Mouse (Mus musculus) lung, postnatal 0 days (tissue): ENCODE data around the gene Chchd1. TPM values are rescaled to one million over a fixed set of nuclear protein-coding genes. Genes with fewer than 3 reads are reported as not detected.
A peak's percentile ranks its signal among the peaks of the same experiment; 100 is the strongest.

ENCODE experiments used
- ATAC-seq: fragments of 200-750 bp; cut with Nextera tagmentation; 2 replicates; pipeline ENCODE4 v1.8.0; 2017; ENCODE audit warnings: moderate library complexity
- DNase-seq: peaks from one replicate; pipeline ENCODE4 v3.0.0-alpha.2; 2016; ENCODE audit warnings: low spot score
- H3K27ac ChIP-seq: fragments of 300-500 bp; sonication (generic); 2 replicates; pipeline ENCODE4 v1.5.1; 2014; ENCODE audit warnings: antibody characterized with exemption, mild to moderate bottlenecking, low read length, mixed read lengths
- H3K27me3 ChIP-seq: fragments of 300-500 bp; sonication (generic); replicated peaks from 2 replicates; pipeline ENCODE4 v1.6.1; 2014; ENCODE audit warnings: low read length, mixed read lengths; ENCODE audit not compliant: insufficient read depth
- H3K36me3 ChIP-seq: fragments of 300-500 bp; sonication (generic); 2 replicates; pipeline ENCODE4 v1.6.1; 2014; ENCODE audit warnings: low read length, mixed read lengths; ENCODE audit not compliant: insufficient read depth
- H3K4me1 ChIP-seq: fragments of 300-500 bp; sonication (generic); 2 replicates; pipeline ENCODE4 v1.6.1; 2014; ENCODE audit warnings: antibody characterized with exemption, low read depth, low read length, mixed read lengths; ENCODE audit not compliant: insufficient read depth
- H3K4me2 ChIP-seq: fragments of 300-500 bp; sonication (generic); replicated peaks from 2 replicates; pipeline ENCODE4 v1.6.1; 2014; ENCODE audit warnings: low read depth, mild to moderate bottlenecking, low read length, moderate library complexity, mixed read lengths
- H3K4me3 ChIP-seq: fragments of 300-500 bp; sonication (generic); 2 replicates; pipeline ENCODE4 v1.5.1; 2014; ENCODE audit warnings: low read depth, low read length
- H3K9ac ChIP-seq: fragments of 300-500 bp; sonication (generic); replicated peaks from 2 replicates; pipeline ENCODE4 v1.6.1; 2014; ENCODE audit warnings: low read depth, mild to moderate bottlenecking
- H3K9me3 ChIP-seq: fragments of 300-500 bp; sonication (generic); 2 replicates; pipeline ENCODE4 v1.6.1; 2016; ENCODE audit warnings: low read length, mixed read lengths
- CTCF ChIP-seq: IDR thresholded peaks from 2 replicates; pipeline ENCODE4 v1.5.1; 2016; ENCODE audit warnings: antibody characterized with exemption, mild to moderate bottlenecking
- EP300 ChIP-seq: IDR thresholded peaks from 2 replicates; pipeline ENCODE4 v1.6.1; 2016; ENCODE audit warnings: antibody characterized with exemption, mild to moderate bottlenecking, control low read depth
- WGBS: fragments of 180-500 bp; shearing (Covaris S2); extraction: QIAGEN DNeasy Blood & Tissue Kit; methylation state at CpG from one replicate; pipeline ENCODE4 v1.1.7; 2014; 5-methylcytosine and 5-hydroxymethylcytosine counted together
- polyA plus RNA-seq: library from polyadenylated mRNA; unstranded; fragments of >200 nt; fragmentation: Nextera tagmentation; extraction: Ambion mirVana; gene quantifications from 2 replicates; pipeline ENCODE4 v1.2.1, GENCODE M21; 2015

Chchd1 gene
- polyA plus RNA-seq, 1 experiment from 2014 or later: 109 TPM

DNA sequence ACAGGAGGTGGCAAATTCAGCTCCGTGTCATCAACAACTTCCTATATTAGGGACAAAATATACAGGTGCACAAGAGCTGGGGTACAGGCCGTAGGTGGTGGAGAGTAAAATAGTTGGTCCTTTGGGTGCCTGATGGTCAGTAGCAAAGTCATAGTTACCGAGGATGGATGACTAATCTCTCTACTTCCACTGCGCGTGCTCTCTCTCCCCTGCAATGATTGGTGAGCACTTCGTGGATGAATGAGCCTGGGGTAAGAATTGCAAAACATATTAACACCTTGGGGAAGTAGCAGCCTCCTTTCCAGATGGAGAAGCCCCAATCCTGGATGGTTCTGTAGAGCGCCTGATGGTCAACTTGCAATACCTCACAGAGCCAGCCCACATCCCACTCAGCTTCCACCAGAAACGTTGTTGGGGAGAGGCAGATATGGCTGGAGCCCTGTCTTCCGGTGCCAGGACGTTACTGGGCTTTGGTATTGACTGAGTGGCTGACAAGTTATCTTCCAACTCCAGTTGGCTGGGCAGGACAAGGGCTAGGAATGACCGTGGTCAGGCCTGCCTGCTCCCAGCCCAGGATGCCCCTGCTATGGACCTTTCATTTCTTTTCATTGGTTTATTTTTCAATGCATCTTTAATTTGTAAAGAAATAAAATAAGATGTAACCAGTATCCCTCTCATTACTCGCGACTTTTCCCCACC lies 8.5 kb upstream of the Chchd1 start:
- 44% methylated on average over 13 of the region's 13 CpGs for WGBS
- H3K4me2 ChIP-seq: peak overlapping the region; percentile 81
- H3K4me3 ChIP-seq: peak overlapping the region; percentile 95
- H3K9me3 ChIP-seq: no peaks in the 10 kb centered on the region
- peaks cover 16% of the 10 kb centered on the region for H3K4me1 ChIP-seq
- peaks cover 12% of the 10 kb centered on the region for H3K36me3 ChIP-seq
- DNase-seq: no peak
- peak overlapping the region; percentile 82 for H3K9ac ChIP-seq
- H3K27ac ChIP-seq: peak overlapping the region; percentile 96
- no peaks in the 10 kb centered on the region for H3K27me3 ChIP-seq
- ATAC-seq: no peak
- TF ChIP-seq EP300: no peak
- TF ChIP-seq CTCF: no peak

- ATAC-seq (peak; percentile 91), DNase-seq (peak; percentile 95)
- Histone ChIP-seq H3K27ac (peak within 1 kb of the TSS; percentile 96), H3K9me3 (no peaks in the 10 kb centered on the region), H3K4me3 (peak within 1 kb of the TSS; percentile 95), H3K27me3 (no peaks in the 10 kb centered on the region), H3K4me2 (peak within 1 kb of the TSS; percentile 81), H3K36me3 (peaks cover 4% of the 10 kb centered on the region; the same call in 1 of the 2 replicates), H3K9ac (peak within 1 kb of the TSS; percentile 82), H3K4me1 (peaks cover 16% of the 10 kb centered on the region)
- TF ChIP-seq CTCF: no peak
- TF ChIP-seq EP300: no peak
- WGBS: under 1% methylated on average over 96 of the region's 111 CpGs
These were observed 7.7 kb upstream of the Chchd1 start, which contains the start of gene Fut11 for GRCm38 (mm10) chr14:20694884-20695760. Gene Fut11, plus strand, starts transcription at chr14:20694968.

GRCm38 (mm10) chr14:20695761-20696520 lies 6.9 kb upstream of the Chchd1 start:
- H3K4me3 ChIP-seq: peak overlapping the region; percentile 95
- ATAC-seq: no peak
- peak overlapping the region; percentile 96 for H3K27ac ChIP-seq
- 10% methylated on average over 27 of the region's 27 CpGs for WGBS
- peak overlapping the region; percentile 82 for H3K9ac ChIP-seq
- H3K27me3 ChIP-seq: no peaks in the 10 kb centered on the region
- TF ChIP-seq CTCF (no peak), EP300 (no peak)
- peak; percentile 50 for DNase-seq
- H3K9me3 ChIP-seq: no peaks in the 10 kb centered on the region
- peaks cover 3% of the 10 kb centered on the region; the same call in 1 of the 2 replicates for H3K36me3 ChIP-seq
- H3K4me1 ChIP-seq: peaks cover 16% of the 10 kb centered on the region
- H3K4me2 ChIP-seq: peak overlapping the region; percentile 81

DNA sequence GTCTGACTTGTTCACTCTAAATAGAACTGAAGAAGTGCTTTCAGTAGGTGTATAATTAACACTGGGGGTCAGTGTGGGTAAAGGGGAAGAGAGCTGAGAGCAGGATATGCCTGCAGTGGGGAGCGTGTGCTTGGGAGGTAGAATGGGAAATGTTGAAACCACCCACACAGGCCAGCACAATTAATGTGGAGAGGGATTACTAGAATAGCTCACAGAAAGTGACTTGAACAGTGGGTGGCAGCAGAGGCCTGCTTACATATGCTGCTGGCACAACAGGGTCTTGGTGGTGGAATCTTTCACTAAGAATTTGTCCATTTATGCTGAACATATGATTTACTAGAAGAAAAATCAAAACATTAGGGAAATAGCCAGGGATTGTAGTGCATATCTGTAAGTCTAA lies 5.8 kb upstream of the Chchd1 start:
- TF ChIP-seq CTCF: peak; percentile 75
- no peak for TF ChIP-seq EP300
- H3K9ac ChIP-seq: no peak overlapping the region
- peaks cover 23% of the 10 kb centered on the region for H3K4me1 ChIP-seq
- H3K4me2 ChIP-seq: peak overlapping the region; percentile 81
- H3K36me3 ChIP-seq: peaks cover 3% of the 10 kb centered on the region; the same call in 1 of the 2 replicates
- DNase-seq (peak; percentile 86), ATAC-seq (peak; percentile 24)
- no peak overlapping the region for H3K27ac ChIP-seq
- no peak overlapping the region for H3K4me3 ChIP-seq
- H3K9me3 ChIP-seq: no peaks in the 10 kb centered on the region
- 0% methylated on average over 1 of the region's 1 CpGs for WGBS
- H3K27me3 ChIP-seq: no peaks in the 10 kb centered on the region

DNA sequence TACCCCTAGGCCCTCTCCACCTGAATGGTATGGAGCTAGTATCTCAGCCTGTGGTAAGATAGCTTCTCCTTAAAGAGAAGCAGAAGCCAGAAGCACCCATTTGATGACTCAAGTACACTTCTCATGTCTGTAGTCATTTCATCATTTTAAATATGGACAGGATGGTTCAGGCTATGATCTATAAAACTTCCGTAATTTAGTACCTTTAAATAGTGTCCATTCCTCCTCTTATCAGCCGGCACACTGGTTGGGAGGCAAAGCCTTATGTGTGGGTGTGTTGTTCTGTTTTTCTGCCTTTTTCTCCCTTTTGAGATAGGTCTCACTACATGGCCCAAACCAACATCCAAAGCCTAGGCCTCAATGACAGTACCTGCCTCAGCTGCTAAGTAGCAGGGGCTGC lies 4.3 kb upstream of the Chchd1 start:
- no peaks in the 10 kb centered on the region for H3K9me3 ChIP-seq
- no peak overlapping the region for H3K4me3 ChIP-seq
- H3K9ac ChIP-seq: no peak overlapping the region
- H3K4me2 ChIP-seq: no peak overlapping the region
- TF ChIP-seq CTCF: no peak
- no peak for TF ChIP-seq EP300
- ATAC-seq (no peak), DNase-seq (no peak)
- no peaks in the 10 kb centered on the region for H3K27me3 ChIP-seq
- WGBS: 90% methylated on average over 2 of the region's 2 CpGs
- H3K27ac ChIP-seq: no peak overlapping the region
- H3K4me1 ChIP-seq: peaks cover 23% of the 10 kb centered on the region
- H3K36me3 ChIP-seq: no peaks in the 10 kb centered on the region

DNA sequence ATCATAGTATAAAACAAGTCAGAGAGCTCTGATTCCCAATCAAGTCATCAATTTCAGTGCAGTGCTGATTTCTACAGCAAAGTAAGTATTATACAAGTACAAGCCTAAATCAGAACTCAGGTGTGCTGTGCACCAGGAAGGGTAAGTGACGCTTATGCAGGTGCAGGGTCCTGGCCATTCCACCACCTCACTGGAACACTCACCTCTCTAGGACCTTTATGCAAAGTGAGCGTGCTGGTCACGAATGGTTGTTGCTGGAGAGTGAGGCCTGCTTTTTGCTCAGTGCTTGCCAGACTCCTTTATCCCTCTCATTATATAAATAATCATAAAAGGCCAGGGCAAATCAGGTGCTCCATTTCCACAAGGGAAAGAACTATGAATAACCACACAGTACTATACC lies 2.4 kb upstream of the Chchd1 start:
- no peak overlapping the region for H3K4me3 ChIP-seq
- no peaks in the 10 kb centered on the region for H3K9me3 ChIP-seq
- ATAC-seq (no peak), DNase-seq (no peak)
- no peak overlapping the region for H3K4me2 ChIP-seq
- TF ChIP-seq EP300 (no peak), CTCF (no peak)
- H3K36me3 ChIP-seq: no peaks in the 10 kb centered on the region
- 82% methylated on average over 3 of the region's 3 CpGs for WGBS
- H3K27ac ChIP-seq: no peak overlapping the region
- H3K9ac ChIP-seq: no peak overlapping the region
- H3K4me1 ChIP-seq: peaks cover 20% of the 10 kb centered on the region; the same call in 1 of the 2 replicates
- no peaks in the 10 kb centered on the region for H3K27me3 ChIP-seq
